Mouse (Mus musculus) C2C12 (cell line): ENCODE measurements at regions not wholly inside any gene's neighbourhood (a gene's known extent, or its start where the extent isn't known, plus 50 kb on each side); places are given as distances from the start of the nearest gene placed in this dataset.

Source experiments
- CEBPB ChIP-seq: IDR thresholded peaks from one replicate; pipeline ENCODE4 v1.6.1; 2011; ENCODE audit warnings: low read depth, mild to moderate bottlenecking, control low read depth, moderate library complexity
- CTCF ChIP-seq: IDR thresholded peaks from one replicate; pipeline ENCODE4 v1.5.1; 2011; ENCODE audit not compliant: control insufficient read depth, insufficient read depth, insufficient read length

- TF ChIP-seq CTCF (no peak), CEBPB (no peak)
These were observed 441.4 kb upstream of the Fam241a start for GRCm38 (mm10) chr3:128337508-128337907.
